ENCODE assay signal across 8 mouse cellular contexts in genomic region chr9:64385511-64386465, GRCm38 (mm10). TPM values are rescaled to one million over a fixed set of nuclear protein-coding genes. Genes with fewer than 3 reads are reported as not detected.
DNase-seq lines count a peak whose midpoint lies in the region; ATAC-seq lines count a peak whose summit lies in the region.

Megf11 (plus strand) TSS chr9:64385626.

- peak; percentile 67 for ATAC-seq in heart, embryonic 16.5 days (replicated peaks; ENCODE audit: extremely low read depth, insufficient read depth, low FRiP score)
- peak; percentile 47 for ATAC-seq in stomach, embryonic 16.5 days (ENCODE audit: insufficient read depth, low FRiP score)

- H3K4me2 ChIP-seq in heart, embryonic 16.5 days (ENCODE audit: low read depth, low read length) = peak within 1 kb of the TSS; percentile 99
- peak within 1 kb of the TSS; percentile 99 for H3K4me2 ChIP-seq in stomach, embryonic 16.5 days (ENCODE audit: low read depth, low read length)

- H3K27ac ChIP-seq in heart, embryonic 16.5 days (ENCODE audit: low read length) = no peak within 1 kb of the TSS
- no peak within 1 kb of the TSS for H3K27ac ChIP-seq in stomach, embryonic 16.5 days (ENCODE audit: low read length)

- WGBS in heart, embryonic 16.5 days = under 1% methylated on average over 92 of the region's 93 CpGs
- WGBS in stomach, embryonic 16.5 days = under 1% methylated on average over 89 of the region's 93 CpGs

- DNase-seq in ovary, postnatal 36 days (ENCODE audit: low spot score) = peak; percentile 37
- DNase-seq in ovary, postnatal 14 days (ENCODE audit: low spot score) = no peak
- peak; percentile 85 to 90 for DNase-seq in cerebellum, postnatal 25 days
- DNase-seq in layer of hippocampus, postnatal 25 days (ENCODE audit: extremely low spot score in 1 of 2, low spot score in 1 of 2) = peak in 1 of 2 experiments; percentile 39
- peak; percentile 21 to 38 for DNase-seq in lung, postnatal 4 days
- DNase-seq in urinary bladder, postnatal 10 days (ENCODE audit: low spot score) = no peak

- H3K4me1 ChIP-seq in heart, embryonic 16.5 days (ENCODE audit: control insufficient read depth, insufficient read depth, low read length) = peaks cover 20% of the 10 kb centered on the region
- H3K4me1 ChIP-seq in stomach, embryonic 16.5 days (ENCODE audit: control insufficient read depth, insufficient read depth, low read length) = peaks cover 9% of the 10 kb centered on the region

- no peaks in the 10 kb centered on the region for H3K36me3 ChIP-seq in heart, embryonic 16.5 days (ENCODE audit: control insufficient read depth, insufficient read depth)
- no peaks in the 10 kb centered on the region for H3K36me3 ChIP-seq in stomach, embryonic 16.5 days (ENCODE audit: control insufficient read depth, insufficient read depth, low read length)

- H3K9ac ChIP-seq in heart, embryonic 16.5 days (ENCODE audit: low read length) = peak within 1 kb of the TSS; percentile 66
- H3K9ac ChIP-seq in stomach, embryonic 16.5 days (ENCODE audit: low read length) = peak within 1 kb of the TSS; percentile 66

- peaks cover 2% of the 10 kb centered on the region; the same call in 1 of the 2 replicates for H3K9me3 ChIP-seq in heart, embryonic 16.5 days (replicated peaks; ENCODE audit: control insufficient read depth, low read length)
- H3K9me3 ChIP-seq in stomach, embryonic 16.5 days (replicated peaks; ENCODE audit: control insufficient read depth, low read length) = no peaks in the 10 kb centered on the region

- H3K4me3 ChIP-seq in heart, embryonic 16.5 days (ENCODE audit: low read length) = peak within 1 kb of the TSS; percentile 65
- peak within 1 kb of the TSS; percentile 58 for H3K4me3 ChIP-seq in stomach, embryonic 16.5 days (replicated peaks; ENCODE audit: low read length)

- peaks cover 58% of the 10 kb centered on the region for H3K27me3 ChIP-seq in heart, embryonic 16.5 days (ENCODE audit: control insufficient read depth, insufficient read depth, low read length)
- peaks cover 41% of the 10 kb centered on the region for H3K27me3 ChIP-seq in stomach, embryonic 16.5 days (ENCODE audit: control insufficient read depth, insufficient read depth, low read length)

RNA-seq across cellular contexts. Expression of gene Megf11, which starts in this region (rescaled TPM):
- polyA plus RNA-seq in heart, embryonic 16.5 days (2015; fragmentation: Nextera tagmentation; extraction: Ambion mirVana) = 0.58 and 0.59 TPM in 2 replicates
- total RNA-seq in layer of hippocampus, postnatal 25 days (2021) = 10 to 100 TPM; 14.0 to 15.6 TPM
- 1.2 TPM in 2 replicates for polyA plus RNA-seq in stomach, embryonic 16.5 days (2015; fragmentation: Nextera tagmentation; extraction: Ambion mirVana)

Comparison
In these comparisons a context has a peak if more than half of its experiments do, and no peak if none do; other contexts are left out.
1. DNase-seq: peak in ovary, postnatal 36 days (single experiment), cerebellum, postnatal 25 days (2 of 2) and lung, postnatal 4 days (2 of 2); none in ovary, postnatal 14 days (single experiment) and urinary bladder, postnatal 10 days (single experiment).
2. Peak in ATAC-seq, H3K4me3 ChIP-seq, H3K9ac ChIP-seq and H3K4me2 ChIP-seq in heart, embryonic 16.5 days; RNA of the gene not detected or under 1 TPM.